Mouse (Mus musculus) neural tube, embryonic 13.5 days (tissue): ENCODE measurements at regions not wholly inside any gene's neighbourhood (a gene's known extent, or its start where the extent isn't known, plus 50 kb on each side); places are given as distances from the start of the nearest gene placed in this dataset.

Source experiments
- ATAC-seq: fragments of 200-750 bp; cut with Nextera tagmentation; 2 replicates; pipeline ENCODE4 v1.8.0; 2017; ENCODE audit warnings: low read depth, mild to moderate bottlenecking, moderate TSS enrichment, moderate library complexity
- H3K27ac ChIP-seq: fragments of 300-500 bp; sonication (generic); replicated peaks from 2 replicates; pipeline ENCODE4 v1.5.1; 2015; ENCODE audit warnings: moderate library complexity, mild to moderate bottlenecking, inconsistent platforms
- H3K27me3 ChIP-seq: fragments of 300-500 bp; sonication (generic); 2 replicates; pipeline ENCODE4 v1.6.1; 2015; ENCODE audit warnings: mild to moderate bottlenecking, inconsistent platforms
- H3K36me3 ChIP-seq: fragments of 300-500 bp; sonication (generic); 2 replicates; pipeline ENCODE4 v1.6.1; 2015; ENCODE audit warnings: mild to moderate bottlenecking, inconsistent platforms
- H3K4me1 ChIP-seq: fragments of 300-500 bp; sonication (generic); replicated peaks from 2 replicates; pipeline ENCODE4 v1.6.1; 2015; ENCODE audit warnings: inconsistent platforms
- H3K4me2 ChIP-seq: fragments of 300-500 bp; sonication (generic); 2 replicates; pipeline ENCODE4 v1.6.1; 2015; ENCODE audit warnings: inconsistent platforms, mild to moderate bottlenecking, moderate library complexity
- H3K4me3 ChIP-seq: fragments of 300-500 bp; sonication (generic); 2 replicates; pipeline ENCODE4 v1.5.1; 2015; ENCODE audit warnings: mild to moderate bottlenecking, inconsistent platforms
- H3K9ac ChIP-seq: fragments of 300-500 bp; sonication (generic); 2 replicates; pipeline ENCODE4 v1.6.1; 2015; ENCODE audit warnings: moderate library complexity, mild to moderate bottlenecking, inconsistent platforms
- H3K9me3 ChIP-seq: fragments of 300-500 bp; sonication (generic); 2 replicates; pipeline ENCODE4 v1.6.1; 2016; ENCODE audit warnings: inconsistent platforms
- WGBS: fragments of 180-500 bp; shearing (Covaris S2); methylation state at CpG from one replicate; pipeline ENCODE4 v1.1.7; 2015; 5-methylcytosine and 5-hydroxymethylcytosine counted together

DNA sequence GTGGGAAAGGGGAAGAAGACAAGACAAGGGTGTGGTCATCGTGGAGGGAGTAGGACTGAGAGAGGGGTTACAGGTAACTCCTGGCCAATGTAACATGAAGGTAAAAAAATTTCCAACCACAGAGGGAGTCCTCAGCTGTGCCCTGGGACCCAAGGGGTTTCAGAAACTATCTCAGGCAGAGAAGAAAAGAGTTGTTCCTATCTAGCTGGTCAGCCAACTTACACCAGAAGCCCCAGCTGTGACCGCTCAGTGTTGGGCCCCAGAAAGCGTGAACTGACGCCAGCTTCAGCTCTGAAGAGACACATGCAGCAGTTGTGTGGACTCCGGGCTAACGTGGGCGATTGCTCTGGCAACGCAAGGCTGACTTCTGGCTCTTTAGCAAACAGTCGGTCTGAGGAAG lies 52.2 kb downstream of the Rhob start:
- Histone ChIP-seq H3K4me3 (no peak overlapping the region), H3K27ac (no peak overlapping the region), H3K4me1 (peaks cover 15% of the 10 kb centered on the region; the same call in 1 of the 2 replicates), H3K27me3 (no peaks in the 10 kb centered on the region), H3K36me3 (no peaks in the 10 kb centered on the region), H3K9me3 (no peaks in the 10 kb centered on the region), H3K4me2 (no peak overlapping the region), H3K9ac (no peak overlapping the region)
- WGBS = 89% methylated on average over 9 of the region's 9 CpGs
- ATAC-seq = no peak

GRCm38 (mm10) chr12:8447025-8447424 lies 52.8 kb downstream of the Rhob start:
- Histone ChIP-seq H3K9me3 (no peaks in the 10 kb centered on the region), H3K4me1 (peaks cover 14% of the 10 kb centered on the region; the same call in 1 of the 2 replicates), H3K36me3 (no peaks in the 10 kb centered on the region), H3K4me3 (no peak overlapping the region), H3K4me2 (no peak overlapping the region), H3K27me3 (no peaks in the 10 kb centered on the region), H3K9ac (no peak overlapping the region), H3K27ac (no peak overlapping the region)
- WGBS = 18% methylated on average over 7 of the region's 7 CpGs
- no peak for ATAC-seq

- ATAC-seq = no peak
- Histone ChIP-seq H3K27me3 (no peaks in the 10 kb centered on the region), H3K4me2 (no peak overlapping the region), H3K4me3 (no peak overlapping the region), H3K4me1 (0 out of 2 replicates have a peak, but pooled peaks cover 5% of the 10 kb centered on the region), H3K9ac (no peak overlapping the region), H3K36me3 (no peaks in the 10 kb centered on the region), H3K9me3 (no peaks in the 10 kb centered on the region), H3K27ac (no peak overlapping the region)
- WGBS = 80% methylated on average over 13 of the region's 13 CpGs
Measured at GRCm38 (mm10) chr12:8444975-8445853, 54.6 kb downstream of the Rhob start.

GRCm38 (mm10) chr12:8443917-8444453 lies 55.8 kb downstream of the Rhob start:
- Histone ChIP-seq H3K27me3 (no peaks in the 10 kb centered on the region), H3K9ac (no peak overlapping the region), H3K9me3 (no peaks in the 10 kb centered on the region), H3K4me2 (no peak overlapping the region), H3K27ac (no peak overlapping the region), H3K36me3 (no peaks in the 10 kb centered on the region), H3K4me3 (no peak overlapping the region), H3K4me1 (0 out of 2 replicates have a peak, but pooled peaks cover 5% of the 10 kb centered on the region)
- WGBS = 67% methylated on average over 4 of the region's 4 CpGs
- ATAC-seq = no peak

DNA sequence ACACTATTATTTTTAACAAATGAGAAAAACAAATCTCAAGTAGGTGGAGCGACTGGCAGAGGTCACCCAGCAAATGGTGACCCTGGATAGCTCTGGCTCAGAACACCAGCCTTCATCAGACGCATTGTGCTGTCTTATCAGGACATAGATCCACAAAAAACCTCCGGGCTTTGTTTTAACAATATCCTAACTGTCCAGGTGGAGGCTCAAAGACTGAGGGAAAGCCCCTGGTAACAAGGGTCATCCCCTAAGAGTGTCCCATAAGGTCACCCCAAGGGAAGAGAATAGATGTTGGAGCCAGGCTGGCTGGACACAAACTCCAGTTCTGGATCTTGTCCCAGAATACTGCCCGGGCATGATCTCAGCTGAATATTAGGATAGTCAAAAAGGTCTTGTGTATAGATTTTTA lies 56.6 kb downstream of the Rhob start:
- Histone ChIP-seq H3K4me1 (0 out of 2 replicates have a peak, but pooled peaks cover 5% of the 10 kb centered on the region), H3K36me3 (no peaks in the 10 kb centered on the region), H3K27me3 (no peaks in the 10 kb centered on the region), H3K4me3 (no peak overlapping the region), H3K9ac (no peak overlapping the region), H3K9me3 (no peaks in the 10 kb centered on the region), H3K27ac (no peak overlapping the region), H3K4me2 (no peak overlapping the region)
- 88% methylated on average over 4 of the region's 4 CpGs for WGBS
- ATAC-seq = no peak

- WGBS = 93% methylated on average over 4 of the region's 4 CpGs
Measured at GRCm38 (mm10) chr12:8441275-8441674, 58.5 kb downstream of the Rhob start.

DNA sequence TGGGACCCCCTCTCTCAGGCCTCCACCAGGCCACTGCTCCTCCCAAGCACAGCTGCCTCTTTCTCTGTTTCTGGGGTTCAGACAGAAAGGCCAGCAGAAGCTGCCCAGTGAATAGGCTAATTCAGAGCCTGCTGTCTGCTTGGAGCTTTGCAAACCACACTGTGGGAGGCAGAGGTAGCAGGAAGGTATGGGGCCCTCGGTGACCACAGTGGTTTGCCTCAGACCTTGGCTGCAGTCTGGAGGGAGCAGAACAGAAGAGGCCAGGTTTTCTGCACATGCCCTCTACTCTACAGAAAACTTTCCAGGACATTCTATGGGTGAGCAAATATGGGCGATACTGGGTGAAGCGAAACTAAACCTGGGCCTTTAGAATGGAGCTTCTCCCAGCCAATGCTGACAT lies 59.4 kb downstream of the Rhob start:
- WGBS = 90% methylated on average over 3 of the region's 3 CpGs
- ATAC-seq = no peak
- no peak overlapping the region for H3K9ac ChIP-seq
- H3K4me3 ChIP-seq = no peak overlapping the region
- no peak overlapping the region for H3K27ac ChIP-seq
- H3K36me3 ChIP-seq = no peaks in the 10 kb centered on the region
- H3K27me3 ChIP-seq = no peaks in the 10 kb centered on the region
- no peaks in the 10 kb centered on the region for H3K9me3 ChIP-seq
- H3K4me2 ChIP-seq = no peak overlapping the region
- H3K4me1 ChIP-seq = peaks cover 7% of the 10 kb centered on the region; the same call in 1 of the 2 replicates

More at GRCm38 (mm10) chr12:8441275-8441674, 58.5 kb downstream of the Rhob start:
- Histone ChIP-seq H3K4me3 (no peak overlapping the region), H3K9me3 (no peaks in the 10 kb centered on the region), H3K9ac (no peak overlapping the region), H3K36me3 (no peaks in the 10 kb centered on the region), H3K4me2 (no peak overlapping the region), H3K27ac (no peak overlapping the region), H3K27me3 (no peaks in the 10 kb centered on the region), H3K4me1 (peaks cover 7% of the 10 kb centered on the region; the same call in 1 of the 2 replicates)
- ATAC-seq = no peak

DNA sequence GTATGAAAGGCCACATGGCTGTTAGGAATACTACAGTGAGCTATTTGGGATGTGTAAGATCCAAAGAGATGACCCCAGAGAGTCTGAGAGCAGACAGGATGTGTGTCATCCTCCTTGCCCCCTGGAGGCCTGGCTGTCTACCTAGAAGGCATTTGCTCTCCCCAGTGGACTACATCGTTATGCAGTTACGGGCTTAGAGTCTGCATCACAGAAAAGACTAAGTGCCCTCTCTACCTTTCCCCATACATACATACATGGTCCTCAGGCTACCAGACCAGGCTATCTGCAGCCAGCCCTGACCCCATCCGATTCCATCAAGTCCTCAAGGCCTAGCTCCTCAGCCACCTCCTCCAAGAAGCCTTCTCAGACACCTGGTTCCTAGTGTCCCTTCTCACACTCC lies 59.9 kb downstream of the Rhob start:
- Histone ChIP-seq H3K27ac (no peak overlapping the region), H3K9ac (no peak overlapping the region), H3K4me3 (no peak overlapping the region), H3K27me3 (no peaks in the 10 kb centered on the region), H3K9me3 (no peaks in the 10 kb centered on the region), H3K36me3 (no peaks in the 10 kb centered on the region), H3K4me2 (no peak overlapping the region), H3K4me1 (peaks cover 7% of the 10 kb centered on the region; the same call in 1 of the 2 replicates)
- 67% methylated on average over 3 of the region's 3 CpGs for WGBS
- no peak for ATAC-seq

GRCm38 (mm10) chr12:8439486-8439885 lies 60.3 kb downstream of the Rhob start:
- H3K27ac ChIP-seq = no peak overlapping the region
- no peak for ATAC-seq
- H3K4me2 ChIP-seq = no peak overlapping the region
- WGBS = 78% methylated on average over 4 of the region's 4 CpGs
- H3K27me3 ChIP-seq = no peaks in the 10 kb centered on the region
- no peaks in the 10 kb centered on the region for H3K36me3 ChIP-seq
- H3K9me3 ChIP-seq = no peaks in the 10 kb centered on the region
- H3K9ac ChIP-seq = no peak overlapping the region
- H3K4me1 ChIP-seq = peaks cover 4% of the 10 kb centered on the region; the same call in 1 of the 2 replicates
- H3K4me3 ChIP-seq = no peak overlapping the region

- Histone ChIP-seq H3K9me3 (no peaks in the 10 kb centered on the region), H3K9ac (no peak overlapping the region), H3K4me2 (no peak overlapping the region), H3K4me3 (no peak overlapping the region), H3K4me1 (peaks cover 9% of the 10 kb centered on the region; the same call in 1 of the 2 replicates), H3K27me3 (no peaks in the 10 kb centered on the region), H3K27ac (no peak overlapping the region), H3K36me3 (no peaks in the 10 kb centered on the region)
- WGBS = 85% methylated on average over 4 of the region's 4 CpGs
- ATAC-seq = no peak
Measured at GRCm38 (mm10) chr12:8438638-8439037, 61.2 kb downstream of the Rhob start.

GRCm38 (mm10) chr12:8436976-8437580 lies 62.7 kb downstream of the Rhob start:
- no peak overlapping the region for H3K4me2 ChIP-seq
- WGBS = 77% methylated on average over 6 of the region's 6 CpGs
- no peak for ATAC-seq
- no peak overlapping the region for H3K9ac ChIP-seq
- no peak overlapping the region for H3K27ac ChIP-seq
- no peak overlapping the region for H3K4me3 ChIP-seq
- H3K9me3 ChIP-seq = no peaks in the 10 kb centered on the region
- H3K27me3 ChIP-seq = no peaks in the 10 kb centered on the region
- H3K36me3 ChIP-seq = no peaks in the 10 kb centered on the region
- H3K4me1 ChIP-seq = peaks cover 17% of the 10 kb centered on the region

GRCm38 (mm10) chr12:8436553-8436952 lies 63.3 kb downstream of the Rhob start:
- peaks cover 21% of the 10 kb centered on the region for H3K4me1 ChIP-seq
- no peak overlapping the region for H3K9ac ChIP-seq
- ATAC-seq = no peak
- H3K4me2 ChIP-seq = no peak overlapping the region
- 64% methylated on average over 5 of the region's 5 CpGs for WGBS
- no peaks in the 10 kb centered on the region for H3K27me3 ChIP-seq
- H3K9me3 ChIP-seq = no peaks in the 10 kb centered on the region
- H3K27ac ChIP-seq = no peak overlapping the region
- H3K36me3 ChIP-seq = no peaks in the 10 kb centered on the region
- H3K4me3 ChIP-seq = no peak overlapping the region
